Mouse (Mus musculus) CH12.LX (cell line): ENCODE data around the gene Trim24. TPM values are rescaled to one million over a fixed set of nuclear protein-coding genes. Genes with fewer than 3 reads are reported as not detected.

Source experiments
- DNase-seq: peaks from one replicate; pipeline ENCODE4 v3.0.0-alpha.2; 2013; ENCODE audit errors: extremely low read depth
- H3K27ac ChIP-seq: 2 replicates; pipeline ENCODE4 v1.5.1; 2012; ENCODE audit warnings: low read depth, mild to moderate bottlenecking, control low read depth, moderate library complexity; ENCODE audit not compliant: insufficient read depth
- H3K27me3 ChIP-seq: replicated peaks from 2 replicates; pipeline ENCODE3; 2012; ENCODE audit warnings: inconsistent platforms
- H3K36me3 ChIP-seq, 2 experiments: replicated peaks in 1 of 2; 2 replicates each; pipeline versions ENCODE3 to v1.6.1; 2012; ENCODE audit warnings: inconsistent platforms in 1 of 2, low read length in 1 of 2, mild to moderate bottlenecking in 1 of 2, mixed read lengths in 1 of 2, moderate library complexity in 1 of 2; ENCODE audit not compliant: control insufficient read depth in 1 of 2, insufficient read depth in 1 of 2
- H3K4me1 ChIP-seq, 2 experiments: 2 replicates each; pipeline ENCODE4 v1.6.1; 2012; ENCODE audit warnings: inconsistent platforms in 1 of 2, moderate library complexity in 1 of 2; ENCODE audit not compliant: insufficient read depth in 2 of 2, control insufficient read depth in 1 of 2
- H3K4me2 ChIP-seq: 2 replicates; pipeline ENCODE4 v1.6.1; 2012; ENCODE audit warnings: low read depth, mild to moderate bottlenecking, control low read depth; ENCODE audit not compliant: poor library complexity, insufficient read depth, severe bottlenecking
- H3K4me3 ChIP-seq, 3 experiments: fragments of 150-350 bp in 1 of 3; sonication (generic) in 1 of 3; replicated peaks in 1 of 3; 2 replicates each; pipeline versions ENCODE3 to v1.5.1; 2011 to 2012; ENCODE audit warnings: low read depth in 2 of 3, low read length in 2 of 3, mild to moderate bottlenecking in 2 of 3, moderate library complexity in 2 of 3, control low read depth in 1 of 3, improper control_type of control experiment in 1 of 3, inconsistent platforms in 1 of 3, mixed read lengths in 1 of 3; ENCODE audit not compliant: poor library complexity in 1 of 3
- H3K79me2 ChIP-seq: replicated peaks from 2 replicates; pipeline ENCODE4 v1.6.1; 2012; ENCODE audit warnings: mild to moderate bottlenecking, moderate library complexity; ENCODE audit not compliant: control insufficient read depth, poor library complexity, insufficient read depth, severe bottlenecking; ENCODE audit errors: extremely low read depth
- H3K9ac ChIP-seq: 2 replicates; pipeline ENCODE4 v1.6.1; 2012; ENCODE audit warnings: low read depth, mild to moderate bottlenecking, control low read depth, moderate library complexity; ENCODE audit not compliant: insufficient read depth
- H3K9me3 ChIP-seq: replicated peaks from 2 replicates; pipeline ENCODE3; 2012; ENCODE audit warnings: low read length, inconsistent platforms, mixed read lengths
- BHLHE40 ChIP-seq: IDR thresholded peaks from 2 replicates; pipeline ENCODE4 v1.6.1; 2011; ENCODE audit warnings: mild to moderate bottlenecking, low read depth, low read length, improper control_type of control experiment
- CHD1 ChIP-seq: IDR thresholded peaks from 2 replicates; pipeline ENCODE4 v1.6.1; 2012; ENCODE audit warnings: low read depth, low read length, improper control_type of control experiment, inconsistent platforms
- ETS1 ChIP-seq: conservative IDR thresholded peaks from 2 replicates; pipeline ENCODE4 v1.6.1; 2012; ENCODE audit warnings: low read depth, mild to moderate bottlenecking, inconsistent platforms, low read length, improper control_type of control experiment, moderate library complexity
- IRF4 ChIP-seq: IDR thresholded peaks from 2 replicates; pipeline ENCODE4 v1.6.1; 2014; ENCODE audit warnings: low read depth, mild to moderate bottlenecking, inconsistent platforms, low read length, improper control_type of control experiment
- JUN ChIP-seq: IDR thresholded peaks from 2 replicates; pipeline ENCODE4 v1.6.1; 2011; ENCODE audit warnings: low read depth, mild to moderate bottlenecking, low read length, improper control_type of control experiment, moderate library complexity; ENCODE audit not compliant: insufficient read depth
- KAT2A ChIP-seq: IDR thresholded peaks from 2 replicates; pipeline ENCODE4 v1.6.1; 2012; ENCODE audit warnings: low read length, improper control_type of control experiment, inconsistent platforms; ENCODE audit not compliant: insufficient replicate concordance
- MEF2A ChIP-seq: IDR thresholded peaks from 2 replicates; pipeline ENCODE4 v1.6.1; 2014; ENCODE audit warnings: low read depth, mild to moderate bottlenecking, inconsistent platforms, low read length, improper control_type of control experiment, borderline replicate concordance
- MXI1 ChIP-seq: IDR thresholded peaks from 2 replicates; pipeline ENCODE4 v1.6.1; 2011; ENCODE audit warnings: mild to moderate bottlenecking, low read depth, low read length, improper control_type of control experiment
- NRF1 ChIP-seq: IDR thresholded peaks from 2 replicates; pipeline ENCODE4 v1.6.1; 2014; ENCODE audit warnings: low read depth, mild to moderate bottlenecking, inconsistent platforms, low read length, improper control_type of control experiment, moderate library complexity
- PAX5 ChIP-seq: IDR thresholded peaks from 2 replicates; pipeline ENCODE4 v1.6.1; 2012; ENCODE audit warnings: low read length, inconsistent platforms, mixed read lengths
- POLR2A ChIP-seq: IDR thresholded peaks from 2 replicates; pipeline ENCODE4 v1.6.1; 2011; ENCODE audit warnings: low read depth, mild to moderate bottlenecking, improper control_type of control experiment, low read length
- POLR2AphosphoS2 ChIP-seq: IDR thresholded peaks from 2 replicates; pipeline ENCODE4 v1.6.1; 2011; ENCODE audit warnings: low read depth, low read length, improper control_type of control experiment
- TBP ChIP-seq: conservative IDR thresholded peaks from 2 replicates; pipeline ENCODE4 v1.6.1; 2011; ENCODE audit warnings: low read depth, low read length, improper control_type of control experiment
- UBTF ChIP-seq: IDR thresholded peaks from 2 replicates; pipeline ENCODE4 v1.6.1; 2012; ENCODE audit warnings: low read depth, mild to moderate bottlenecking, inconsistent platforms, low read length, improper control_type of control experiment, moderate library complexity
- USF2 ChIP-seq: conservative IDR thresholded peaks from 2 replicates; pipeline ENCODE4 v1.6.1; 2011; ENCODE audit warnings: low read depth, low read length, improper control_type of control experiment
- ZC3H11A ChIP-seq: IDR thresholded peaks from 2 replicates; pipeline ENCODE4 v1.6.1; 2012; ENCODE audit warnings: low read depth, mild to moderate bottlenecking, inconsistent platforms, low read length, improper control_type of control experiment
- ZKSCAN1 ChIP-seq: IDR thresholded peaks from 2 replicates; pipeline ENCODE4 v1.6.1; 2012; ENCODE audit warnings: low read depth, inconsistent platforms, low read length, improper control_type of control experiment, borderline replicate concordance
- dilution Hi-C: fragments of 300-500 bp; cut with MboI; formaldehyde crosslinking; loops from 2 replicates; pipeline ENCODE4 v1.14.3; 2020; ENCODE audit warnings: low sequenced_read_pairs; ENCODE audit not compliant: extremely low pct_unique_long_range_greater_than_20kb, extremely low pct_ligation_motif_present
- in situ Hi-C: fragments of 300-500 bp; cut with MboI; formaldehyde crosslinking; loops from 3 replicates; pipeline ENCODE4 v1.14.3; 2019; ENCODE audit warnings: low sequenced_read_pairs, low pct_ligation_motif_present, low pct_unique_long_range_greater_than_20kb, mixed read lengths
- polyA plus RNA-seq: library from polyadenylated mRNA; unstranded; fragments of >175 nt; gene quantifications from 2 replicates; pipeline ENCODE4 v1.2.1, GENCODE M21; 2012; ENCODE audit warnings: low read depth; ENCODE audit not compliant: insufficient read length
- total RNA-seq, 2 experiments: library from RNA; depleted of rRNA; stranded (reverse); fragments of 300-350 nt in 1 of 2; fragments of >200 nt in 1 of 2; gene quantifications; 2 replicates each; pipeline ENCODE4 v1.2.3; 2012 to 2014

Gene Trim24
- total and polyA plus RNA-seq, 3 experiments = 23.7 to 35.7 (median 31.7) TPM

DNA sequence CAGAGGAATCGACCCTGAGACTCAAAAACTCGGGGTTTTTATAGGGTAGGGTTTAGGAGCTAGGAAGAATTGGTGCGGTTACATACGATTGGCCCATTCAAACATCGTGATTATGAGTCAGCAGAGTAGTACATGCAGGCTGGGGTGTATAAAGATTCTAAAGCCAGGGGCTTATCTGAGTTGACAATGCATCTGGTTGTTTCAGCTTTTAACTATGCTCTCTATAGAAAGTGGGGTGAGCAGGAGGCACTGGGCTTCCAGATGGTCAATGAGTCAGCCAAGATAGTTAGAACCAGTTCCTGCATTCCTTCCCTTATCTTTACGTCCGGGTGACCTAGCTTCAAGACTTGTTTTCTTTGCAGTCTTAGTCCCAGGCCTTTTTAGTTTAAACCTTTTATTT, 7.7 kb upstream of the Trim24 start:
- Histone ChIP-seq H3K9ac (no peak overlapping the region), H3K36me3 (no peaks in the 10 kb centered on the region), H3K4me1 (no peaks in the 10 kb centered on the region; a peak in 1 of 4 replicates), H3K4me2 (no peak overlapping the region), H3K27me3 (no peaks in the 10 kb centered on the region), H3K79me2 (no peaks in the 10 kb centered on the region), H3K27ac (no peak overlapping the region), H3K4me3 (no peak overlapping the region), H3K9me3 (no peaks in the 10 kb centered on the region)
- in situ Hi-C loops = loop anchor here (25.0 kb wide), 1 partner anchor 276 kb away; no protein-coding TSS in a partner anchor
- TF ChIP-seq NRF1 = no peak
- DNase-seq = no peak
- dilution Hi-C loops = no loop called here

DNA sequence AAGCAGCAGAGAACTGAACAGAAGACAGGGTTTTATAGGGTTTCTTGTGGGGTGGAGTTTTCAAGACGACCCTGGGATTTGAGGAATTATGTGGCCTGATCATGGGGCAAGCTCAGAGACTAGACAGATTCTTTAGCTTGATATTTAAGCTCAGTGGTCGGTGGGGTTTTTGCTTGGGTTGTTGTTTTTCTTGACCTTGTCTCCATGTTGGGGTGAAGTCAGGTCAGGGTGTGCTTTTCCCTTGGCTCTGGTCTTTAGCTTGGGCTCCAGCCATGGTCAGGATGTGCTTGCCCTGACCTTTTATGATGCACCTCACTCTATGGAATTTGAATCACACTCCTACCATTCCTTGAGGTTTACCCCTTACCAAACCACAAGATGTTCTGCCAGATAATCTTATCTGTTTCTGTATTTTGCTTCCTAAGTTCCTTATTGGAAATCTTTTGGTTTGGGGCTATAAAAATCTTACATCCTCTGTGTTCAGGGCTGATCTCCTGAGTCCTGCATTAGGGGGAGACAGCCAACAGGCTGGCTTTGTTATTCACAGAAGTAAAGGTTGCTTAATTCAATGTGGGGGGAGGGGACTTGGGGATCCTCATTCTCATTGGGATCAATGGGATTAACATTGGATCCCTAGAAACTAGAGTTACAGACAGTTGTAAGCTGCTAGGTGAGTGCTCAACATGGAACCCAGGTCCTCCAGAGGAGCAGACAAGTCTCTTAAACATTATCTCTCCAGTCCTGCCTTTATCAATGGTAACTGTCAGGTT, 6.5 kb upstream of the Trim24 start:
- TF ChIP-seq POLR2AphosphoS2 (no peak), USF2 (no peak), JUN (no peak), PAX5 (no peak), MXI1 (no peak), ZKSCAN1 (no peak), IRF4 (no peak), BHLHE40 (no peak), KAT2A (no peak), ZC3H11A (no peak), CHD1 (no peak), TBP (no peak), MEF2A (no peak), POLR2A (no peak), ETS1 (no peak), UBTF (no peak)
- H3K9me3 ChIP-seq = no peaks in the 10 kb centered on the region
- in situ Hi-C loops = loop anchor here (25.0 kb wide), 1 partner anchor 277 kb away; no protein-coding TSS in a partner anchor

More for the DNA sequence above, 6.5 kb upstream of the Trim24 start:
- dilution Hi-C loops = no loop called here
- no peak for DNase-seq
- no peak overlapping the region for H3K27ac ChIP-seq
- no peaks in the 10 kb centered on the region for H3K36me3 ChIP-seq
- H3K4me2 ChIP-seq = no peak overlapping the region
- no peak overlapping the region for H3K4me3 ChIP-seq
- no peaks in the 10 kb centered on the region for H3K79me2 ChIP-seq
- no peaks in the 10 kb centered on the region; a peak in 1 of 4 replicates for H3K4me1 ChIP-seq
- H3K9ac ChIP-seq = no peak overlapping the region
- H3K27me3 ChIP-seq = no peaks in the 10 kb centered on the region
